Mouse (Mus musculus): ENCODE measurements around the gene Fosl1.

- TF ChIP-seq CTCF (IDR thresholded peaks at IDR 0.05; ENCODE audit: insufficient read depth, low read depth, low read length) = no peak
- TF ChIP-seq POLR2A (IDR thresholded peaks at IDR 0.05; ENCODE audit: insufficient read depth, low read depth, low read length) = no peak
Measured at GRCm38 (mm10) chr19:5408057-5409001, 39.0 kb upstream of the Fosl1 start.

Data from olfactory bulb, adult 2 months (tissue).